Mouse (Mus musculus): Measurements from ENCODE around the gene Gpx6.

Gpx6 gene

GRCm38 (mm10) chr13:21311926-21312325 lies at the start of gene Gpx6:
TSS of gene Gpx6 (plus strand) at chr13:21312125.
- in situ Hi-C loops (cut with MseI, MboI): no loop called here

- in situ Hi-C loops (cut with MseI, MboI): no loop called here
These were observed 49.0 kb upstream of the Gpx6 start for GRCm38 (mm10) chr13:21262787-21263461.

- in situ Hi-C loops (cut with MseI, MboI): no loop called here
These were observed 48.0 kb upstream of the Gpx6 start for GRCm38 (mm10) chr13:21263910-21264309.

- in situ Hi-C loops (cut with MseI, MboI): no loop called here
These were observed 47.6 kb upstream of the Gpx6 start for GRCm38 (mm10) chr13:21264366-21264765.

- in situ Hi-C loops (cut with MseI, MboI): no loop called here
These were observed 46.2 kb upstream of the Gpx6 start for GRCm38 (mm10) chr13:21265736-21266135.

GRCm38 (mm10) chr13:21267541-21267940 lies 44.4 kb upstream of the Gpx6 start:
- in situ Hi-C loops (cut with MseI, MboI): no loop called here

GRCm38 (mm10) chr13:21268262-21268661 lies 43.7 kb upstream of the Gpx6 start:
- in situ Hi-C loops (cut with MseI, MboI): no loop called here

GRCm38 (mm10) chr13:21275021-21275814 lies 36.7 kb upstream of the Gpx6 start:
- in situ Hi-C loops (cut with MseI, MboI): loop anchor here in 1 of 2 experiments (10.0 kb wide), 1 partner anchor 100 kb away; the partner anchor contains the start of gene Trim27

- in situ Hi-C loops (cut with MseI, MboI): loop anchor here in 1 of 2 experiments (10.0 kb wide), 1 partner anchor 101 kb away; the partner anchor contains the start of gene Trim27
These were observed 35.9 kb upstream of the Gpx6 start for GRCm38 (mm10) chr13:21275815-21276550.

GRCm38 (mm10) chr13:21276551-21276950 lies 35.4 kb upstream of the Gpx6 start:
- in situ Hi-C loops (cut with MseI, MboI): loop anchor here in 1 of 2 experiments (10.0 kb wide), 1 partner anchor 102 kb away; the partner anchor contains the start of gene Trim27

GRCm38 (mm10) chr13:21279076-21279475 lies 32.8 kb upstream of the Gpx6 start:
- in situ Hi-C loops (cut with MseI, MboI): loop anchor here in 1 of 2 experiments (10.0 kb wide), 1 partner anchor 104 kb away; the partner anchor contains the start of gene Trim27

GRCm38 (mm10) chr13:21279559-21279958 lies 32.4 kb upstream of the Gpx6 start:
- in situ Hi-C loops (cut with MseI, MboI): loop anchor here in 1 of 2 experiments (10.0 kb wide), 1 partner anchor 105 kb away; the partner anchor contains the start of gene Trim27

- in situ Hi-C loops (cut with MseI, MboI): no loop called here
These were observed 19.3 kb upstream of the Gpx6 start, which contains the start of gene Gpx5 for GRCm38 (mm10) chr13:21292631-21293030. TSS of gene Gpx5 (minus strand) at chr13:21292731.

GRCm38 (mm10) chr13:21298557-21298956 lies 13.4 kb upstream of the Gpx6 start:
- in situ Hi-C loops (cut with MseI, MboI): no loop called here

- in situ Hi-C loops (cut with MseI, MboI): no loop called here
These were observed 7.3 kb upstream of the Gpx6 start for GRCm38 (mm10) chr13:21304483-21305066.

GRCm38 (mm10) chr13:21309788-21310187 lies 2.1 kb upstream of the Gpx6 start:
- in situ Hi-C loops (cut with MseI, MboI): no loop called here

- in situ Hi-C loops (cut with MseI, MboI): no loop called here
These were observed 929 bp downstream of the Gpx6 start for GRCm38 (mm10) chr13:21312854-21313253.

- in situ Hi-C loops (cut with MseI, MboI): no loop called here
These were observed 2.0 kb downstream of the Gpx6 start for GRCm38 (mm10) chr13:21313903-21314302.

GRCm38 (mm10) chr13:21320262-21320661 lies 8.3 kb downstream of the Gpx6 start:
- in situ Hi-C loops (cut with MseI, MboI): loop anchor here in 1 of 2 experiments (10.0 kb wide), 1 partner anchor 85 kb away; no protein-coding TSS in a partner anchor

- in situ Hi-C loops (cut with MseI, MboI): loop anchor here in 1 of 2 experiments (10.0 kb wide), 1 partner anchor 87 kb away; no protein-coding TSS in a partner anchor
These were observed 10.1 kb downstream of the Gpx6 start for GRCm38 (mm10) chr13:21321890-21322494.
